Mouse (Mus musculus) brain, embryonic 14.5 days (tissue): ENCODE data around the gene Ampd3. TPM values are rescaled to one million over a fixed set of nuclear protein-coding genes. Genes with fewer than 3 reads are reported as not detected.

Source experiments
- DNase-seq: peaks from one replicate; pipeline ENCODE4 v3.0.0-alpha.2; 2011; ENCODE audit warnings: low read depth
- CTCF ChIP-seq: fragments of 200-500 bp; IDR thresholded peaks from 2 replicates; pipeline ENCODE4 v1.5.1; 2012; ENCODE audit warnings: inconsistent platforms, mild to moderate bottlenecking, moderate library complexity, borderline replicate concordance; ENCODE audit not compliant: insufficient read depth, insufficient read length; ENCODE audit errors: extremely low read depth
- POLR2A ChIP-seq: fragments of 200-500 bp; IDR thresholded peaks from 2 replicates; pipeline ENCODE4 v1.6.1; 2012; ENCODE audit warnings: mild to moderate bottlenecking, inconsistent platforms, borderline replicate concordance; ENCODE audit not compliant: poor library complexity, insufficient read depth, insufficient read length, severe bottlenecking; ENCODE audit errors: extremely low read depth
- polyA plus RNA-seq: library from polyadenylated mRNA; depleted of rRNA; stranded (reverse); fragments of >200 nt; gene quantifications from 2 replicates; pipeline ENCODE4 v1.2.3, GENCODE M21; 2012

Ampd3 gene
- polyA plus RNA-seq, 1 experiment: 7.6 TPM

DNA sequence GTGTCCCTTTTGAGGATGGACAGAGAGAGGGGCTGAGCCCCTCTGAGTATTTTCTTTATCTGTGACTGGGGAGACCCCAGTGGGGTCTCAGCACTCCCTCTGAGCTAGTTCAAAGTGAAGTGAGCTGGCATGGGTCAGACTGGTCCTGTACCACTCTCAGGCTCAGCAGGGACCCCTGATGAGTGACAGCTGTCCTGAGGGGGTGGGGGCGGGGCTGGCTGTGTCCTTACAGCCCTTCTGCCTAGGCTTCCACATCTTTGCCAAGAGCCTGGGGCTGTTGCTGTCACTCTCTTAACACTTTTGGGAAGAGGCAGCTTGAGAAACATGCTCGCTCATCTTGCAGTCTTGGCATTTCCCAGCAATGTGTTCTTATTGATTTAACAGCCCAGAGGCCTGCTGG lies 27.8 kb upstream of the Ampd3 start:
- TF ChIP-seq POLR2A (no peak), CTCF (no peak)

DNA sequence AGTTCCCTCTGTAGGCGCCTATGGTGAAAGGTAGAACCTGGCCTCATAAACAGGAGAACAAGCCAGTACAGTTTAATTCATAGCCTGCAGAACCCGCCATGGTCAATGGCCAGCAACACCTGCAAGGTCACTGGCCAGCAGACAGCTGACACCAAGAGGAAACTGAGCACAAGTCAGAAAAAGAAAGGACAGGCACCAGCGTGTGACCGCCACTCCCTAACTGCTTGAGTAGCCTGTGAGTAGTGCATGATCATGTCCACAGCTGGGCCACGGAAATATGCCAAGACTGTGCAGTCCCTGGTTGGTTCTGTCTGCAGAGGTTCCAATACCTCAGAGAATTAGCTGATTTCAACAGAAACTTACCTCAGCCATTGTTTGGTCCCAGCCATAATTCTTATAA lies 26.0 kb upstream of the Ampd3 start:
- TF ChIP-seq CTCF (no peak), POLR2A (no peak)
- no peak for DNase-seq

More for the DNA sequence above, 27.8 kb upstream of the Ampd3 start:
- peak; percentile 86 for DNase-seq

- peak; percentile 66 for DNase-seq
These were observed 21.9 kb upstream of the Ampd3 start for GRCm38 (mm10) chr7:110746087-110746562.

DNA sequence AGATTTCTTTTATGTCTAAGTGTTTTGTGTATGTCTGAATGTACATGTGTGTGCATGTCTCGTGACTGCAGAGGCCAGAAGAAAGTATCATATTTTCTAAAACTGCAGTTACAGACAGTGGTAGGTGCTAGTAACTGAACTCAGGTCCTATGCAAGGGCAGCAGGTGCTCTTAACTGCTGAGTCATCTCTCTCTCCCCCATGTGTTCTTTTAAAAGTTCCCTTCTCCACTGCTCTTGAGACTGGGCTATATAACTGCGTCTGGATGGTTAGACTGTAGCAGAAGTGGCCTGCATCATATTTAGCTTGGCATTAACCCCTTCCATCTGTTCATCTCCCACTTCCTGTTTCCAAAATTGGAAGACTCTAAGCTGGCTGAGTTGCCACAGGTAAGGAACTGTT lies 21.2 kb upstream of the Ampd3 start:
- DNase-seq: no peak
- TF ChIP-seq CTCF (no peak), POLR2A (no peak)

More at GRCm38 (mm10) chr7:110746087-110746562, 21.9 kb upstream of the Ampd3 start:
- TF ChIP-seq CTCF: no peak
- no peak for TF ChIP-seq POLR2A

DNA sequence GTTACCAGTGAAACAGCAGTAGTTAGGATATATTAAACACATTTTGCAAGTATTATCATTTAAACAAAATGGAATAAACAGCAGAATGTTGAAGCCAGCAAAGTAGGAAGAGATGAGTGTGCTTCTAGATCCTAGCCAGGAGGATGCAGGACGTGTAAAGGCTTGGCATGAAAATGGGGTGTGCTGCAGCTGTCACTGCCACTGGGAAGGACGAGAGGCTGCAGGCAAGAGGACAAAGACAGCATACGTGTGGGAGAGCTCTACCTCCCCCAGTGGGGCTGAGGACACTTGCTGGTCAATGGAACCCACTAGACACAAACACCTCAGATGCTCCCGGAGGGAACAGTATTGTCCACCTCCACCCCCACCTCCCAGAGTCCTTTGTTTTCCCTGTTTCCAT lies 17.2 kb upstream of the Ampd3 start:
- DNase-seq: no peak
- TF ChIP-seq CTCF (no peak), POLR2A (no peak)

- TF ChIP-seq POLR2A: no peak
- no peak for TF ChIP-seq CTCF
These were observed 16.4 kb upstream of the Ampd3 start for GRCm38 (mm10) chr7:110751634-110752033.

GRCm38 (mm10) chr7:110753310-110753709 lies 14.7 kb upstream of the Ampd3 start:
- TF ChIP-seq CTCF: no peak
- no peak for TF ChIP-seq POLR2A
- DNase-seq: no peak

More at GRCm38 (mm10) chr7:110751634-110752033, 16.4 kb upstream of the Ampd3 start:
- no peak for DNase-seq

DNA sequence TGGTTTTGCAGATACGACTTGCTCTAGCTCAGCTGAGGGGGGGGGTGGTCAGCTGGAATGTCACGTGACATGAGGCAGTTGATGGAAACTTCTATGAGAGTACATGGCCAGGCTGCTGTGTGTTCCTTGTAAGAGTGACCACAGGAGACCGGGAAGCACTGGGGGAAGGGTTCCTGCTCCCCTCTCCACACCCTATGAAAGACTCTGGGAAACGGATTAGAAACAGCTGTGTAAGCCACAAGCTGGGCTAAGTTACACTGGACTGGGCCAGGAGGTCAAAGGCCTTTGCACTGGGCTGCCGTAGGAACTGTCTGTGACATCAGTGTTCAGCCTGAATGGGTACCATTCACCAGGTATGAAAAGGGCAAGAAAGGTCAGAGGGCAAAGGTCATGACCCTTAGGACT lies 14.1 kb upstream of the Ampd3 start:
- TF ChIP-seq POLR2A: no peak
- no peak for TF ChIP-seq CTCF
- no peak for DNase-seq

GRCm38 (mm10) chr7:110756440-110756839 lies 11.6 kb upstream of the Ampd3 start:
- TF ChIP-seq CTCF: no peak
- no peak for TF ChIP-seq POLR2A
- no peak for DNase-seq

GRCm38 (mm10) chr7:110762605-110763180 lies 5.3 kb upstream of the Ampd3 start:
- TF ChIP-seq POLR2A (no peak), CTCF (no peak)
- no peak for DNase-seq

- TF ChIP-seq CTCF: no peak
- 0 out of 2 replicates have a peak, but pooled peaks have one; percentile 15 for TF ChIP-seq POLR2A
These were observed 552 bp downstream of the Ampd3 start for GRCm38 (mm10) chr7:110768451-110769064.

DNA sequence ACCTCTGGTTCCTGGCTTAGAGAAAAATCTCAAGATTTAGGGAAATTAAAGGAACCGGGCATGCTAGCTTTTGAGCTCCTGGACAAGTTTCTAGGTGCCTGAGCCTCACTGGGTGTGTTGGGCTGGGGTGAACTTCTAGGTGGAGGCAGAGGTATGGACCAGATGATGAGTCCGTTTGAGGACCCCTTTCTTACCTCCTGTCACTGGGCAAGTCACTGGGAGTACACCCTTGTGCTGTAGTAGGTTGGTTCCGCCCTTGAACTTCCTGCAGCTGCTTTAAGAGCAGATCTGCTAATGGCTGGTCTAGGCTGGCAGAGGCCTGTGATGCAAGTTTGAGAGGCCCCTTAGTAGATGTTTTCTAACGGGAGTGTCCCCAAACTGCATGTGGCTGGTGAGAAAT lies 1.1 kb downstream of the Ampd3 start:
- TF ChIP-seq CTCF (no peak), POLR2A (no peak)
- no peak for DNase-seq

More at GRCm38 (mm10) chr7:110768451-110769064, 552 bp downstream of the Ampd3 start:
- DNase-seq: peak; percentile 53

GRCm38 (mm10) chr7:110770949-110771348 lies 2.9 kb downstream of the Ampd3 start:
- TF ChIP-seq CTCF: no peak
- no peak for TF ChIP-seq POLR2A
- DNase-seq: no peak
